Mouse (Mus musculus): ENCODE results near the gene Nme9.

DNA sequence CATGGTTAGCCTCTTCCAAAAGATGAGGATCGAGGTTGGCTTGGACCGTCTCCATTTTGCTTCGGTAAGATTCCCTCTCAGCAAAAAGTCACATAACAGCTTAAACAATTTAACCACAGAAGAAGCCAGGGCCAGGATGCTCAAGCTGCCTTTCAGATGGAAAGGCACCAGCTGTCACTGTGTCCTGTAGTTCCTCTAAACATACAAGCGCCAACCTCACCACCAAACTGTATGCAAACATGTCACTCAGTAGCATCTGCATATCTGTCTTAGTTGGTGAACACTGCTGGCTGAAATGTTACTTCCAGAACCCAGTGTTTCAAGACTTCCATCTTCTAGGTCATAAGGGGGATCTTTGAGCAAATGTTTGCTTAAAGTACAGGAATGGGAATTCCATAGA lies 8.5 kb downstream of the Nme9 start:
- TF ChIP-seq CTCF (IDR thresholded peaks at IDR 0.05; ENCODE audit: low read depth) (no peak), EP300 (IDR thresholded peaks at IDR 0.05; ENCODE audit: low read depth) (no peak)

All from heart, postnatal 0 days (tissue).